In the genomic region with DNA sequence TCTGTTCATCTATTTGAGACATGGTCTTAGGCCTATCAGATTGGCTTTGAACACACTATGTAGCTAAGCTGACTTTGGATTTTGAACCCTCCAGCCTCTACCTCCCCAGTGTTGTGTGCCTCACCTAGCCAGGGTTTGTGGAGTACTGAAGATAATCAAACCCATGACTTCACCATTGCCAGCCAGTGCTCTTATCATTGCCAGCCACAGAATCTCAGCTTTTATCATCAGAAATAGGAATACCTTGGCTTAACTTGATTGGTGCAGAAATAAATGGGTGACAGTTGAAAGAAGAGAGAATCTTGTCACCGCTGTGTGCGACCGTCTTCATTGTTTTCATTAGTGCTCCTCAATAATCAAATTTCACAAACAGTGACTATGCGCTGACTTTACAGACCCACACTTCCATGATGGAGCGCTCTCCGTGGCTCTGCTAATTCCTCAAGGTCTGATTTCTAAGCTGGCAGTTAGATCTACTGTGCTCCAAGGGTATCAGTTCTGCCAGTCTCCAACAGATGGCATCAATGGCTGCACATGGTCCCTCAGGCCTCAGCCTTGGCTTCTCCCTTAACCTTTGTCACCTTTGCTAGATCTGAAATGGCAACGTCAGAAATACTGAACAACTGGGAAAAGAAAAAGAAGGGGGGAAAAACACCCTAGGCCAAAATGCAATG, we compare ENCODE assay signal across 10 mouse cellular contexts.
A peak's percentile ranks its signal among the peaks of the same experiment; 100 is the strongest.
DNase-seq lines count a peak whose midpoint lies in the region; ATAC-seq and TF ChIP-seq lines count a peak whose summit lies in the region.
"Had no signal": no experiment of that assay in that cellular context is flagged by ENCODE, and none has a peak within 500 bp of the region (broad histone marks: within the 10 kb centered on the region; RNA-seq: fewer than 3 reads in every experiment).

No protein-coding gene starts in this region.

- 82% methylated on average over 7 of the region's 7 CpGs for WGBS in cerebellum, adult 2 months
- 47% methylated on average over 7 of the region's 7 CpGs for WGBS in liver, embryonic 14.5 days (ENCODE audit: insufficient replicate concordance)
- 67% methylated on average over 7 of the region's 7 CpGs for WGBS in liver, embryonic 12.5 days (ENCODE audit: insufficient replicate concordance)

- DNase-seq in cerebellum, adult 2 months: no peak
- peak in 1 of 3 experiments; percentile 45 for DNase-seq in liver, embryonic 14.5 days (ENCODE audit: low read depth in 3 of 3, low spot score in 3 of 3)
- DNase-seq in kidney, postnatal 25 days: peak; percentile 37 to 60
- peak; percentile 53 for DNase-seq in thymus, postnatal 0 days (ENCODE audit: low spot score)
- DNase-seq in MN1 (ENCODE audit: low spot score): no peak
- DNase-seq in layer of hippocampus, adult 18-20 months (ENCODE audit: low spot score in 2 of 2): no peak
- DNase-seq: adrenal gland, adult 2 months had no signal

- no peaks in the 10 kb centered on the region for H3K36me3 ChIP-seq in liver, embryonic 14.5 days (replicated peaks; ENCODE audit: control insufficient read depth, insufficient read depth, low read depth)
- no peaks in the 10 kb centered on the region for H3K36me3 ChIP-seq in liver, embryonic 12.5 days
- H3K36me3 ChIP-seq: limb, embryonic 15.5 days had no signal

- no peak for TF ChIP-seq POLR2A in cerebellum, adult 2 months (IDR thresholded peaks at IDR 0.05; ENCODE audit: borderline replicate concordance, insufficient read depth, low read length)

- H3K4me1 ChIP-seq in cerebellum, adult 2 months (ENCODE audit: control insufficient read depth, insufficient read depth, low read length): peaks cover 9% of the 10 kb centered on the region; the same call in 1 of the 2 replicates
- peaks cover 40 to 48% of the 10 kb centered on the region in 2 experiments for H3K4me1 ChIP-seq in liver, embryonic 14.5 days (replicated peaks; ENCODE audit: control insufficient read depth in 2 of 2, insufficient read depth in 2 of 2, low read length in 1 of 2)
- peaks cover 61% of the 10 kb centered on the region for H3K4me1 ChIP-seq in liver, embryonic 12.5 days

- no peak overlapping the region for H3K4me2 ChIP-seq in liver, embryonic 14.5 days (ENCODE audit: low read depth)
- no peak overlapping the region for H3K4me2 ChIP-seq in liver, embryonic 12.5 days
- H3K4me2 ChIP-seq: limb, embryonic 15.5 days had no signal

- no peaks in the 10 kb centered on the region for H3K27me3 ChIP-seq in cerebellum, adult 2 months (ENCODE audit: control insufficient read depth, insufficient read depth, low read length)
- no peaks in the 10 kb centered on the region for H3K27me3 ChIP-seq in liver, embryonic 14.5 days (ENCODE audit: control insufficient read depth, insufficient read depth, low read length)
- no peaks in the 10 kb centered on the region for H3K27me3 ChIP-seq in liver, embryonic 12.5 days (replicated peaks)
- H3K27me3 ChIP-seq: limb, embryonic 15.5 days had no signal

- no peak overlapping the region for H3K9ac ChIP-seq in liver, embryonic 14.5 days (replicated peaks)
- H3K9ac ChIP-seq in liver, embryonic 12.5 days: no peak overlapping the region
- H3K9ac ChIP-seq: limb, embryonic 15.5 days had no signal

- TF ChIP-seq EP300 in liver, embryonic 14.5 days (IDR thresholded peaks at IDR 0.05; ENCODE audit: low read depth): peak; percentile 71

- H3K4me3 ChIP-seq in cerebellum, adult 2 months (replicated peaks; ENCODE audit: insufficient read depth, low read depth, low read length): no peak overlapping the region
- no peak overlapping the region for H3K4me3 ChIP-seq in liver, embryonic 14.5 days (ENCODE audit: insufficient read depth in 1 of 2, low read depth in 2 of 2, low read length in 2 of 2)
- H3K4me3 ChIP-seq in liver, embryonic 12.5 days: no peak overlapping the region
- H3K4me3 ChIP-seq: limb, embryonic 15.5 days had no signal

- TF ChIP-seq CTCF in cerebellum, adult 2 months (IDR thresholded peaks at IDR 0.05; ENCODE audit: borderline replicate concordance, insufficient read depth, low read depth, low read length): peak; percentile 56; the same call in 1 of the 2 replicates
- TF ChIP-seq CTCF in liver, embryonic 14.5 days (IDR thresholded peaks at IDR 0.05; ENCODE audit: low read depth): peak; percentile 53

- H3K27ac ChIP-seq in cerebellum, adult 2 months (ENCODE audit: insufficient read depth, low read length): no peak overlapping the region
- no peak overlapping the region for H3K27ac ChIP-seq in liver, embryonic 14.5 days
- no peak overlapping the region for H3K27ac ChIP-seq in liver, embryonic 12.5 days
- H3K27ac ChIP-seq: limb, embryonic 15.5 days had no signal

- no peaks in the 10 kb centered on the region for H3K9me3 ChIP-seq in liver, embryonic 14.5 days (ENCODE audit: control insufficient read depth, low read length)
- no peaks in the 10 kb centered on the region for H3K9me3 ChIP-seq in liver, embryonic 12.5 days (replicated peaks)
- H3K9me3 ChIP-seq: limb, embryonic 15.5 days had no signal

- ATAC-seq in cerebellum, adult (ENCODE audit: insufficient number of reproducible peaks, low FRiP score, low TSS enrichment): no peak
- no peak for ATAC-seq in liver, embryonic 14.5 days (ENCODE audit: insufficient read depth)
- no peak for ATAC-seq in liver, embryonic 12.5 days

Comparison
In these comparisons a context has a peak if more than half of its experiments do, and no peak if none do; other contexts are left out.
1. DNase-seq: peak in kidney, postnatal 25 days (2 of 2) and thymus, postnatal 0 days (single experiment); none in cerebellum, adult 2 months (0 of 2), MN1 (single experiment) and layer of hippocampus, adult 18-20 months (0 of 2).